23 mouse cellular contexts compared by ENCODE assay signal in the genomic region with DNA sequence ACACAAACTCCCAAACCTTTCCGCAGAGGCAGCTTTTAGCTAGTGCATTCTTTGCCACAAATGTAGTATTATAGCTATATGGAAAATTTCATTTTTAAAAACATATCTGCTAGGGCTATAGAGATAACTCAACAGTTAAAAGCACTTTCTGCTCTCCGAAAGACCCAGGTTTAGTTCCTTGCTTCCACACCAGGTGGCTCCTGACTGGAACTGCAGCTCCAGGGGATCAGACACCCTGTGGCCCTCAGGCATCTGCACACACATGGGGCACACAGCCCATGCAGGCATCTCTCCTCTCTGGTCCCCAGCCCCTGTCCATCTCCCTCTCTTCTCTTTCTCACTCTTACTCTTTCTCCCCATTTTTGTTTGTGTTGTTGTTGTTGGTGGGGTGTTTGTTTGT. TPM values are rescaled to one million over a fixed set of nuclear protein-coding genes. Genes with fewer than 3 reads are reported as not detected.
DNase-seq lines count a peak whose midpoint lies in the region; ATAC-seq and TF ChIP-seq lines count a peak whose summit lies in the region.
"Had no signal": no experiment of that assay in that cellular context is flagged by ENCODE, and none has a peak within 500 bp of the region (broad histone marks: within the 10 kb centered on the region; RNA-seq: fewer than 3 reads in every experiment).

No protein-coding gene starts in this region.

- DNase-seq in heart, adult 11 months, result peak; percentile 89
- no peak for DNase-seq in heart, adult 9 months (ENCODE audit: low spot score in 2 of 2)
- DNase-seq in liver, adult 2 months (ENCODE audit: extremely low read depth, low read depth, low spot score), result no peak
- DNase-seq in liver (no peak), ZHBTc4 (ENCODE audit: low read depth, low spot score) (peak; percentile 63)
- no peak for DNase-seq in stomach, postnatal 0 days (ENCODE audit: low spot score)
- no peak for DNase-seq in urinary bladder, postnatal 25 days (ENCODE audit: low spot score)
- DNase-seq: adrenal gland, postnatal 10 days; cerebellum, adult 9-11 months; gastrocnemius, postnatal 25 days; heart, postnatal 10 days; layer of hippocampus, postnatal 36 days; lung, adult 18-20 months; lung, postnatal 4 days; thymus, postnatal 14 days had no signal

- no peak for TF ChIP-seq EP300 in stomach, postnatal 0 days (optimal IDR thresholded peaks at IDR 0.05)

- peaks cover 21% of the 10 kb centered on the region for H3K4me1 ChIP-seq in liver, adult 2 months (ENCODE audit: control insufficient read depth, insufficient read depth, low read length)
- no peaks in the 10 kb centered on the region for H3K4me1 ChIP-seq in stomach, postnatal 0 days (replicated peaks; ENCODE audit: control insufficient read depth, insufficient read depth)
- H3K4me1 ChIP-seq: limb, embryonic 10.5 days had no signal

- TF ChIP-seq CTCF in liver, adult 2 months (IDR thresholded peaks at IDR 0.05; ENCODE audit: low read depth, low read length), result peak; percentile 23; the same call in 1 of the 2 replicates
- TF ChIP-seq CTCF in stomach, postnatal 0 days (IDR thresholded peaks at IDR 0.05; ENCODE audit: low read depth), result peak; percentile 57

- H3K4me3 ChIP-seq in liver, adult 2 months (ENCODE audit: insufficient read depth, low read depth, low read length), result no peak overlapping the region
- no peak overlapping the region for H3K4me3 ChIP-seq in stomach, postnatal 0 days (ENCODE audit: low read depth, low read length)
- H3K4me3 ChIP-seq: erythroblast, embryonic 14.5 days; forebrain, embryonic 13.5 days; hindbrain, embryonic 12.5 days; intestine, embryonic 15.5 days; limb, embryonic 10.5 days; midbrain, embryonic 10.5 days; neural tube, embryonic 12.5 days had no signal

- whole genome bisulfite sequencing in liver, adult 2 months, result 96% methylated on average over 2 of the region's 2 CpGs
- 76% methylated on average over 2 of the region's 2 CpGs for WGBS in stomach, postnatal 0 days

- ATAC-seq in stomach, postnatal 0 days (ENCODE audit: low FRiP score, low TSS enrichment), result no peak
- ATAC-seq: forebrain, embryonic 13.5 days; intestine, embryonic 15.5 days had no signal

- no peaks in the 10 kb centered on the region for H3K27me3 ChIP-seq in liver, adult 2 months (ENCODE audit: control insufficient read depth, insufficient read depth, low read length)
- no peaks in the 10 kb centered on the region for H3K27me3 ChIP-seq in stomach, postnatal 0 days (ENCODE audit: control insufficient read depth, insufficient read depth, low read length)
- H3K27me3 ChIP-seq: forebrain, embryonic 13.5 days; hindbrain, embryonic 12.5 days; intestine, embryonic 15.5 days; neural tube, embryonic 12.5 days had no signal

- no peaks in the 10 kb centered on the region for H3K36me3 ChIP-seq in liver, adult 2 months (ENCODE audit: control insufficient read depth, insufficient read depth, low read length)
- no peaks in the 10 kb centered on the region for H3K36me3 ChIP-seq in stomach, postnatal 0 days (ENCODE audit: control insufficient read depth, insufficient read depth, low read length)
- H3K36me3 ChIP-seq: hindbrain, embryonic 12.5 days; intestine, embryonic 15.5 days; limb, embryonic 10.5 days; midbrain, embryonic 10.5 days; neural tube, embryonic 12.5 days had no signal

- no peaks in the 10 kb centered on the region for H3K9me3 ChIP-seq in stomach, postnatal 0 days (ENCODE audit: control insufficient read depth, low read length)
- H3K9me3 ChIP-seq: forebrain, embryonic 13.5 days; hindbrain, embryonic 12.5 days; intestine, embryonic 15.5 days; limb, embryonic 10.5 days; midbrain, embryonic 10.5 days; neural tube, embryonic 12.5 days had no signal

- no peak overlapping the region for H3K9ac ChIP-seq in liver, adult 2 months (ENCODE audit: low read depth, low read length)
- no peak overlapping the region for H3K9ac ChIP-seq in stomach, postnatal 0 days (ENCODE audit: low read length)
- H3K9ac ChIP-seq: forebrain, embryonic 13.5 days; hindbrain, embryonic 12.5 days; intestine, embryonic 15.5 days; neural tube, embryonic 12.5 days had no signal

- no peak overlapping the region for H3K27ac ChIP-seq in liver, adult 2 months (replicated peaks; ENCODE audit: insufficient read depth, low read depth, low read length)
- no peak overlapping the region for H3K27ac ChIP-seq in stomach, postnatal 0 days (replicated peaks)
- H3K27ac ChIP-seq: forebrain, embryonic 13.5 days; hindbrain, embryonic 12.5 days; intestine, embryonic 15.5 days; limb, embryonic 10.5 days; midbrain, embryonic 10.5 days; neural tube, embryonic 12.5 days had no signal

- peaks cover 38% of the 10 kb centered on the region for H3K79me2 ChIP-seq in liver, adult 2 months (ENCODE audit: control insufficient read depth, insufficient read depth, low read length)

- TF ChIP-seq POLR2A in liver, adult 2 months (IDR thresholded peaks at IDR 0.05; ENCODE audit: extremely low read depth, insufficient read depth, low read length), result no peak

- no peak overlapping the region for H3K4me2 ChIP-seq in stomach, postnatal 0 days (replicated peaks; ENCODE audit: low read depth)
- H3K4me2 ChIP-seq: forebrain, embryonic 13.5 days; heart, embryonic 11.5 days; hindbrain, embryonic 12.5 days; intestine, embryonic 15.5 days; neural tube, embryonic 12.5 days had no signal

RNA-seq across cellular contexts. Expression of a gene that starts 13.5 kb away (rescaled TPM):
- 10.2 and 12.2 TPM in 2 replicates for total RNA-seq in liver, adult 2 months (2014; rRNA removed)
- 6.1 and 6.3 TPM in 2 replicates for polyA plus RNA-seq in liver, adult 2 months (2012; rRNA removed)
- polyA plus RNA-seq in stomach, postnatal 0 days (2015; fragmentation: Nextera tagmentation; extraction: Ambion mirVana), result 6.1 and 6.8 TPM in 2 replicates

Comparison
In these comparisons a context has a peak if more than half of its experiments do, and no peak if none do; other contexts are left out.
1. DNase-seq: peak in heart, adult 11 months (single experiment) and ZHBTc4 (single experiment); none in heart, adult 9 months (0 of 2), liver, adult 2 months (single experiment), liver (single experiment), stomach, postnatal 0 days (single experiment) and urinary bladder, postnatal 25 days (single experiment).